ENCODE assay signal across 10 mouse cellular contexts in the genomic region with DNA sequence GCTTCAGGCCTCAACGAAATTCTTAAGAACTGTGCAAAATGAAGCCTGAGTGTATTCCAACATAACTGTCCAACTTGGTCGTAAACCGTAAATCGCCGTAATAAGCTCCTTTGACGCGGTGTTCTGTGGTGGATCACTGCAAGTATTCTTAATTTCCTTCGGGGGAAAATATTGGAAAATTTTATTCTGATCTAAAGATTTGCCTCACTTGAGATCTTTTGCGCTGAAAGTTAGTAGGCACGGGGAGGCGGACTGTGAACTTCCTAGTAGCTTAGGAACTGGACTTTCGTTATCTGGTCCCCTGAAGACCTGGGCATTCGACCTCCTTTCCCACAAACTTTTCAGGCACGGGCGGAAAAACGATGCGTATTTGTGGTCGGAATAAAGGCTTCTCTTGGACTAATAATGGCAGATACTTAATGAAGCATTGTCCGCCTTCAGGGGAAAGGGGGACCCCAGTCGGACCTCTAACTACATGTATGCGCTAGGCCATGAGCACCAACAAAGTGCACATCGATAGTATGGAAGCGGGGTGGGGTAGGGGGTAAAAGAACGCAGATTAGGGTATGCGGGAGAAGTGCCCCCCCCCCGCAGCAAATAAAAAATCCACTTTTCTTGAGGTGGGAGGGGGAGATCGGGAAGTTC.
DNase-seq lines count a peak whose midpoint lies in the region; ATAC-seq lines count a peak whose summit lies in the region.
"Had no signal": no experiment of that assay in that cellular context is flagged by ENCODE, and none has a peak within 500 bp of the region (broad histone marks: within the 10 kb centered on the region; RNA-seq: fewer than 3 reads in every experiment).

No protein-coding gene starts in this region.

- peak overlapping the region; percentile 65 for H3K4me2 ChIP-seq in forebrain, embryonic 15.5 days (replicated peaks)
- peak overlapping the region; percentile 62 for H3K4me2 ChIP-seq in midbrain, embryonic 15.5 days
- no peak overlapping the region for H3K4me2 ChIP-seq in liver, embryonic 11.5 days

- DNase-seq in cerebellum, adult 18-20 months, result peak; percentile 24 to 59
- DNase-seq in cerebellum, adult 9-11 months, result peak; percentile 44
- no peak for DNase-seq in thymus, postnatal 10 days (ENCODE audit: low spot score in 2 of 2)
- no peak for DNase-seq in liver, embryonic 11.5 days (ENCODE audit: low spot score)
- DNase-seq in thymus, postnatal 25 days, result no peak
- DNase-seq: lung, embryonic 14.5 days had no signal

- peak overlapping the region; percentile 100 for H3K27ac ChIP-seq in forebrain, embryonic 15.5 days (replicated peaks)
- H3K27ac ChIP-seq in midbrain, embryonic 15.5 days, result peak overlapping the region; percentile 86
- H3K27ac ChIP-seq in liver, embryonic 11.5 days (ENCODE audit: low read depth, low read length), result no peak overlapping the region
- H3K27ac ChIP-seq: kidney, postnatal 0 days had no signal

- H3K9me3 ChIP-seq in forebrain, embryonic 15.5 days, result no peaks in the 10 kb centered on the region
- H3K9me3 ChIP-seq in midbrain, embryonic 15.5 days, result no peaks in the 10 kb centered on the region
- H3K9me3 ChIP-seq in liver, embryonic 11.5 days (ENCODE audit: control insufficient read depth, low read length), result no peaks in the 10 kb centered on the region

- H3K36me3 ChIP-seq in forebrain, embryonic 15.5 days, result no peaks in the 10 kb centered on the region
- no peaks in the 10 kb centered on the region for H3K36me3 ChIP-seq in midbrain, embryonic 15.5 days (replicated peaks)
- H3K36me3 ChIP-seq in liver, embryonic 11.5 days (ENCODE audit: control insufficient read depth, insufficient read depth, low read length), result no peaks in the 10 kb centered on the region

- no peaks in the 10 kb centered on the region for H3K27me3 ChIP-seq in forebrain, embryonic 15.5 days
- peaks cover 7% of the 10 kb centered on the region for H3K27me3 ChIP-seq in midbrain, embryonic 15.5 days (replicated peaks)
- H3K27me3 ChIP-seq in liver, embryonic 11.5 days (replicated peaks; ENCODE audit: control insufficient read depth, insufficient read depth, low read length), result peaks cover 98% of the 10 kb centered on the region

- 2% methylated on average over 27 of the region's 27 CpGs for WGBS in forebrain, embryonic 15.5 days
- 5% methylated on average over 27 of the region's 27 CpGs for WGBS in midbrain, embryonic 15.5 days
- 5% methylated on average over 27 of the region's 27 CpGs for WGBS in liver, embryonic 11.5 days

- no peak for ATAC-seq in cerebellum, adult (ENCODE audit: insufficient number of reproducible peaks, low FRiP score, low TSS enrichment)
- ATAC-seq in forebrain, embryonic 15.5 days (replicated peaks), result no peak
- ATAC-seq in midbrain, embryonic 15.5 days (replicated peaks), result no peak
- ATAC-seq in liver, embryonic 11.5 days (replicated peaks; ENCODE audit: low FRiP score), result no peak

- H3K9ac ChIP-seq in forebrain, embryonic 15.5 days (replicated peaks), result peak overlapping the region; percentile 100
- peak overlapping the region; percentile 59 for H3K9ac ChIP-seq in midbrain, embryonic 15.5 days
- no peak overlapping the region for H3K9ac ChIP-seq in liver, embryonic 11.5 days (ENCODE audit: low read depth, low read length)
- H3K9ac ChIP-seq: lung, embryonic 14.5 days had no signal

- H3K4me3 ChIP-seq in forebrain, embryonic 15.5 days, result peak overlapping the region; percentile 78
- peak overlapping the region; percentile 45 for H3K4me3 ChIP-seq in midbrain, embryonic 15.5 days
- no peak overlapping the region for H3K4me3 ChIP-seq in liver, embryonic 11.5 days (ENCODE audit: low read depth, low read length)

- H3K4me1 ChIP-seq in forebrain, embryonic 15.5 days, result peaks cover 22% of the 10 kb centered on the region
- peaks cover 35% of the 10 kb centered on the region for H3K4me1 ChIP-seq in midbrain, embryonic 15.5 days
- no peaks in the 10 kb centered on the region for H3K4me1 ChIP-seq in liver, embryonic 11.5 days (replicated peaks; ENCODE audit: control insufficient read depth, insufficient read depth, low read length)

Comparison
In these comparisons a context has a peak if more than half of its experiments do, and no peak if none do; other contexts are left out.
1. DNase-seq: peak in cerebellum, adult 18-20 months (2 of 2) and cerebellum, adult 9-11 months (single experiment); none in thymus, postnatal 10 days (0 of 2), liver, embryonic 11.5 days (single experiment) and thymus, postnatal 25 days (single experiment).